Mouse (Mus musculus) MEL (cell line): ENCODE results near the gene Arhgap18.
A peak's percentile ranks its signal among the peaks of the same experiment; 100 is the strongest.

Source experiments
- CTCF ChIP-seq, 3 experiments: IDR thresholded peaks in 2 of 3; conservative IDR thresholded peaks in 1 of 3; 2 replicates each; pipeline ENCODE4 v1.5.1; 2011 to 2012; ENCODE audit warnings: low read length in 3 of 3, low read depth in 2 of 3, mild to moderate bottlenecking in 2 of 3, improper control_type of control experiment in 1 of 3, inconsistent platforms in 1 of 3, mixed read lengths in 1 of 3, moderate library complexity in 1 of 3; ENCODE audit not compliant: control insufficient read depth in 1 of 3, insufficient read depth in 1 of 3, poor library complexity in 1 of 3, severe bottlenecking in 1 of 3
- EP300 ChIP-seq, 2 experiments: IDR thresholded peaks; 2 replicates each; pipeline ENCODE4 v1.6.1; 2011; ENCODE audit warnings: improper control_type of control experiment in 2 of 2, low read length in 2 of 2, low read depth in 1 of 2, mild to moderate bottlenecking in 1 of 2
- GATA1 ChIP-seq: IDR thresholded peaks from 2 replicates; pipeline ENCODE4 v1.6.1; 2011; ENCODE audit warnings: low read depth, low read length, improper control_type of control experiment
- MXI1 ChIP-seq: IDR thresholded peaks from 2 replicates; pipeline ENCODE4 v1.6.1; 2011; ENCODE audit warnings: mild to moderate bottlenecking, low read depth, low read length, improper control_type of control experiment
- POLR2A ChIP-seq, 2 experiments: IDR thresholded peaks; 2 replicates each; pipeline ENCODE4 v1.6.1; 2011 to 2012; ENCODE audit warnings: low read length in 2 of 2, mild to moderate bottlenecking in 2 of 2, control low read depth in 1 of 2, improper control_type of control experiment in 1 of 2, low read depth in 1 of 2, moderate library complexity in 1 of 2; ENCODE audit not compliant: control insufficient read depth in 1 of 2, insufficient read depth in 1 of 2, poor library complexity in 1 of 2
- POLR2AphosphoS2 ChIP-seq: IDR thresholded peaks from 2 replicates; pipeline ENCODE4 v1.6.1; 2011; ENCODE audit warnings: low read length, improper control_type of control experiment
- RCOR1 ChIP-seq: IDR thresholded peaks from 2 replicates; pipeline ENCODE4 v1.6.1; 2012; ENCODE audit warnings: low read depth, mild to moderate bottlenecking, inconsistent platforms, low read length, improper control_type of control experiment
- USF2 ChIP-seq, 2 experiments: IDR thresholded peaks; 2 replicates each; pipeline ENCODE4 v1.6.1; 2011 to 2012; ENCODE audit warnings: improper control_type of control experiment in 2 of 2, low read length in 2 of 2, borderline replicate concordance in 1 of 2, inconsistent platforms in 1 of 2, low read depth in 1 of 2, mild to moderate bottlenecking in 1 of 2; ENCODE audit not compliant: insufficient read depth in 1 of 2

- TF ChIP-seq MXI1 (no peak), USF2 (IDR thresholded peaks at IDR 0.05; ENCODE audit: borderline replicate concordance in 1 of 2, insufficient read depth in 1 of 2, low read depth in 1 of 2, low read length in 2 of 2) (no peak), CTCF (IDR thresholded peaks at IDR 0.05 in 2 of 3, conservative IDR thresholded peaks at IDR 0.05 in 1 of 3; ENCODE audit: control insufficient read depth in 1 of 3, insufficient read depth in 1 of 3, low read depth in 2 of 3, low read length in 3 of 3, poor library complexity in 1 of 3, severe bottlenecking in 1 of 3) (no peak), GATA1 (no peak), POLR2AphosphoS2 (no peak), POLR2A (IDR thresholded peaks at IDR 0.05; ENCODE audit: control insufficient read depth in 1 of 2, insufficient read depth in 1 of 2, low read depth in 1 of 2, low read length in 2 of 2, poor library complexity in 1 of 2) (no peak), RCOR1 (0 out of 2 replicates have a peak, but pooled peaks have one; percentile 15), EP300 (IDR thresholded peaks at IDR 0.05; ENCODE audit: low read depth in 1 of 2, low read length in 2 of 2) (peak in 1 of 2 experiments; percentile 35; a peak in 2 of 4 replicates)
These were observed 4.0 kb downstream of the Arhgap18 start for GRCm38 (mm10) chr10:26757231-26757630.
